Mouse (Mus musculus) central nervous system, embryonic 11.5 days (tissue): ENCODE results near the gene Spata48. TPM values are rescaled to one million over a fixed set of nuclear protein-coding genes. Genes with fewer than 3 reads are reported as not detected.

ENCODE experiments used
- polyA plus RNA-seq: library from polyadenylated mRNA; depleted of rRNA; stranded (reverse); fragments of >200 nt; gene quantifications from 2 replicates; pipeline ENCODE4 v1.2.3, GENCODE M21; 2012; rRNA removed

The Spata48 gene
- polyA plus RNA-seq, result 1.1 and 2.3 TPM in 2 replicates

DNA sequence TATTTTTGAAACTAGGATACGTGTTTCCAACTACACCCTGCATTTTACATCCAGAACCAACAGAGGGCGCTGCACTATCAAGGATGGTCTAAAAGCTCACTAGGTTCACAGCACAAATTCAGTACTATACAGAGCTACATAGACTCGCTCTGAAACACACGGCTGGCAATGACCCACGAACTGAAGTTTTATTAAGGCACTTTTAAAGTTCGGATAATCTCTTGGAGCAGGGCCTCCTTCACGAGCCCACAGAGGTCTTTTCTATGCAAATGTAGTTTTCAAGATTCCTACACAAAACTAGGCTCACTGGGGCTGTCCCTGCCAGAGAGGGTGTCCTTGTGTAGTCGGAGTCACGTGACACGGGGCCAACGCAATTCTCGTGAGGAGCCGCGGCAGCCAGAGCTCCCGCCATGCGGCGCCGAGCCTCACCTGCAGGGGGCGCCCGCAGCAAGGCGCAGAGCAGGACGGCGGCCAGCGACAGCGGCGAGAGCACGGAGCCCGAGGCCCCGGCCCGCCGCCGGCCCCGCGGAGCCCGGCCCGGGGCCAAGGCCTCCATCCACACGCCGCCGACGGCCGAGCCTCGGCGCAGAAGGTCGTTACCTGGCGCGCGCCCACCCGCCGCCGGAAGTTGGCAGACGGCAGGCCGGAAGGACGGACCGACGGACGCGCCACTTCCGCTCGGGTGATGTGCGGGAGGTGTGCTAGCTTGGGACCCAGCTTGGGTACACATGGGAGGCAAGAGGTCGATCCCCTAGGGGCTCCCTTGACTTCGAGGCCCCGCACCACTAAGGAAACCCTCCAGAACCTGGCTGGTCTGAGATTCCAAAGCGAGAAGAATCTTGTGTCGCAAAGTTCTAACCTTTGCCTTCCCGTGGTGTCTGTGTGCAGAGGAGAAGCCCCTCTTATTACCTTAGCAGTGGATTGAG is at the start of gene Spata48, which contains the start of gene Zpbp:
Gene Spata48, plus strand, starts transcription at position 460 of the 926 bp plus-strand sequence.
Gene Zpbp, minus strand, starts transcription at position 774 of the 926 bp plus-strand sequence.

Other genes starting within 250 kb of the Spata48 start
- gene Zpbp, start 314 bp downstream of the Spata48 start, polyA plus RNA-seq, result 0.12 and 0.22 TPM in 2 replicates
- gene 4930512M02Rik, start 165.7 kb downstream of the Spata48 start, polyA plus RNA-seq, result not detected in 2 replicates
- 5.5 TPM in 2 replicates for gene Ikzf1, start 222.9 kb downstream of the Spata48 start, polyA plus RNA-seq